Mouse (Mus musculus): ENCODE data around the gene Gtf3c4.

GRCm38 (mm10) chr2:28798390-28798789 is 41.8 kb downstream of the Gtf3c4 start:
- TF ChIP-seq CTCF (conservative IDR thresholded peaks at IDR 0.05; ENCODE audit: low read length) (no peak), POU5F1 (IDR thresholded peaks at IDR 0.05; ENCODE audit: borderline replicate concordance, low read length) (no peak)
